In genomic region chr15:62136932-62137594, GRCm38 (mm10) we compare ENCODE assay signal across 8 mouse cellular contexts.
DNase-seq lines count a peak whose midpoint lies in the region.

No protein-coding gene starts in this region.

- DNase-seq in heart, adult 18-20 months = peak; percentile 22 to 28
- DNase-seq in heart, adult 9 months (ENCODE audit: low spot score in 2 of 2) = no peak
- DNase-seq in right cerebral cortex, postnatal 25 days = peak; percentile 14
- no peak for DNase-seq in right cerebral cortex, adult 2 months (ENCODE audit: low spot score in 2 of 2)
- peak; percentile 32 to 54 for DNase-seq in kidney, postnatal 25 days
- DNase-seq in right cerebral cortex, postnatal 4 days = peak; percentile 12
- no peak for DNase-seq in cerebellum, adult 11 months
- no peak for DNase-seq in layer of hippocampus, adult 9-11 months

Comparison
In these comparisons a context has a peak if more than half of its experiments do, and no peak if none do; other contexts are left out.
1. DNase-seq: peak in heart, adult 18-20 months (2 of 2), right cerebral cortex, postnatal 25 days (single experiment), kidney, postnatal 25 days (2 of 2) and right cerebral cortex, postnatal 4 days (single experiment); none in heart, adult 9 months (0 of 2), right cerebral cortex, adult 2 months (0 of 2), cerebellum, adult 11 months (single experiment) and layer of hippocampus, adult 9-11 months (single experiment).